Mouse (Mus musculus) forebrain, embryonic 16.5 days (tissue): ENCODE measurements at regions not wholly inside any gene's neighbourhood (a gene's known extent, or its start where the extent isn't known, plus 50 kb on each side); places are given as distances from the start of the nearest gene placed in this dataset.

Experiments used
- ATAC-seq: fragments of 200-750 bp; cut with Nextera tagmentation; 2 replicates; pipeline ENCODE4 v1.8.0; 2017; ENCODE audit warnings: mild to moderate bottlenecking, moderate library complexity
- H3K27ac ChIP-seq: fragments of 300-500 bp; sonication (generic); 2 replicates; pipeline ENCODE4 v1.5.1; 2014; ENCODE audit warnings: low read length, control low read depth
- H3K27me3 ChIP-seq: fragments of 300-500 bp; sonication (generic); replicated peaks from 2 replicates; pipeline ENCODE4 v1.6.1; 2014; ENCODE audit warnings: low read length; ENCODE audit not compliant: control insufficient read depth, insufficient read depth
- H3K36me3 ChIP-seq: fragments of 300-500 bp; sonication (generic); 2 replicates; pipeline ENCODE4 v1.6.1; 2014; ENCODE audit not compliant: control insufficient read depth, insufficient read depth
- H3K4me1 ChIP-seq: fragments of 300-500 bp; sonication (generic); replicated peaks from 2 replicates; pipeline ENCODE4 v1.6.1; 2014; ENCODE audit warnings: low read length; ENCODE audit not compliant: control insufficient read depth, insufficient read depth
- H3K4me2 ChIP-seq: fragments of 300-500 bp; sonication (generic); 2 replicates; pipeline ENCODE4 v1.6.1; 2014; ENCODE audit warnings: mild to moderate bottlenecking, low read length, control low read depth
- H3K4me3 ChIP-seq: fragments of 300-500 bp; sonication (generic); replicated peaks from 2 replicates; pipeline ENCODE4 v1.5.1; 2014; ENCODE audit warnings: mild to moderate bottlenecking, low read length, control low read depth
- H3K9ac ChIP-seq: fragments of 300-500 bp; sonication (generic); replicated peaks from 2 replicates; pipeline ENCODE4 v1.6.1; 2014; ENCODE audit warnings: low read depth, low read length, control low read depth
- H3K9me3 ChIP-seq: fragments of 300-500 bp; sonication (generic); 2 replicates; pipeline ENCODE4 v1.6.1; 2016; ENCODE audit warnings: low read length; ENCODE audit not compliant: control insufficient read depth
- WGBS: fragments of 180-500 bp; shearing (Covaris S2); extraction: QIAGEN DNeasy Blood & Tissue Kit; methylation state at CpG from one replicate; pipeline ENCODE4 v1.1.7; 2014; 5-methylcytosine and 5-hydroxymethylcytosine counted together

GRCm38 (mm10) chr1:167905424-167905823, 216.4 kb downstream of the Lmx1a start:
- 29% methylated on average over 3 of the region's 3 CpGs for WGBS
- peak; percentile 81 for ATAC-seq

GRCm38 (mm10) chr1:167912074-167912473, 223.0 kb downstream of the Lmx1a start:
- Histone ChIP-seq H3K36me3 (no peaks in the 10 kb centered on the region), H3K4me1 (peaks cover 3% of the 10 kb centered on the region; the same call in 1 of the 2 replicates), H3K4me2 (no peak overlapping the region), H3K27ac (no peak overlapping the region), H3K9me3 (no peaks in the 10 kb centered on the region), H3K4me3 (no peak overlapping the region), H3K9ac (no peak overlapping the region), H3K27me3 (no peaks in the 10 kb centered on the region)
- WGBS: 83% methylated on average over 3 of the region's 3 CpGs
- no peak for ATAC-seq

More at GRCm38 (mm10) chr1:167905424-167905823, 216.4 kb downstream of the Lmx1a start:
- Histone ChIP-seq H3K36me3 (no peaks in the 10 kb centered on the region), H3K9me3 (no peaks in the 10 kb centered on the region), H3K4me3 (no peak overlapping the region), H3K27ac (no peak overlapping the region), H3K4me2 (no peak overlapping the region), H3K4me1 (no peaks in the 10 kb centered on the region), H3K27me3 (no peaks in the 10 kb centered on the region), H3K9ac (no peak overlapping the region)

DNA sequence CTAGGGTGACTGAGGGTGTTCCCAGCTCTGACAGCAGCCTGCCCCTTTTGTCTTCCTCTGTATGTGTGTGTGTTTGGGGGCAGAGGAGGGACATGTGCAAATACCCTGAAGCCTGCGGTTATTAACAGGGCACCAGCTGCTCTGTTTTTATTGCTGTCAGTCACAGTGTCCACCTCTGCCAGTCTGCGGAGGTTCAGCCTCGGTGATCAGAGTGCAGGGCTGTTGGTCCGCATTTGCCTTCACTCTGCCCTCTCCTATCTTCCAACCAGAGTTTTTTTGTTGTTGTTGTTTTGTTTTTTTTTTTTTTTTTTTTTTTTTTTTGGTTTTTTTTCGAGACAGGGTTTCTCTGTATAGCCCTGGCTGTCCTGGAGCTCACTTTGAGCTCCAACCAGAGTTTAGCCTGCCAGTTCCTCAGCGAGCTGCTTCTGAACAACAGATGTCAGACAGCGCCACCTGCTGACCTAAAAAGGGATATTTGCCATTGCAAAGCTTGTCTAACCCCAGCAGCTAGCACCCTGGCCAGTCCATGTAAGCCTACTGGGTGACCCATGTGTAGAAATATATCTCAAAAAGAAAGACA, 226.0 kb downstream of the Lmx1a start:
- Histone ChIP-seq H3K9me3 (no peaks in the 10 kb centered on the region), H3K9ac (no peak overlapping the region), H3K27ac (no peak overlapping the region), H3K4me1 (peaks cover 3% of the 10 kb centered on the region; the same call in 1 of the 2 replicates), H3K36me3 (no peaks in the 10 kb centered on the region), H3K4me3 (no peak overlapping the region), H3K4me2 (no peak overlapping the region), H3K27me3 (no peaks in the 10 kb centered on the region)
- ATAC-seq: peak; percentile 87
- WGBS: 23% methylated on average over 7 of the region's 7 CpGs

DNA sequence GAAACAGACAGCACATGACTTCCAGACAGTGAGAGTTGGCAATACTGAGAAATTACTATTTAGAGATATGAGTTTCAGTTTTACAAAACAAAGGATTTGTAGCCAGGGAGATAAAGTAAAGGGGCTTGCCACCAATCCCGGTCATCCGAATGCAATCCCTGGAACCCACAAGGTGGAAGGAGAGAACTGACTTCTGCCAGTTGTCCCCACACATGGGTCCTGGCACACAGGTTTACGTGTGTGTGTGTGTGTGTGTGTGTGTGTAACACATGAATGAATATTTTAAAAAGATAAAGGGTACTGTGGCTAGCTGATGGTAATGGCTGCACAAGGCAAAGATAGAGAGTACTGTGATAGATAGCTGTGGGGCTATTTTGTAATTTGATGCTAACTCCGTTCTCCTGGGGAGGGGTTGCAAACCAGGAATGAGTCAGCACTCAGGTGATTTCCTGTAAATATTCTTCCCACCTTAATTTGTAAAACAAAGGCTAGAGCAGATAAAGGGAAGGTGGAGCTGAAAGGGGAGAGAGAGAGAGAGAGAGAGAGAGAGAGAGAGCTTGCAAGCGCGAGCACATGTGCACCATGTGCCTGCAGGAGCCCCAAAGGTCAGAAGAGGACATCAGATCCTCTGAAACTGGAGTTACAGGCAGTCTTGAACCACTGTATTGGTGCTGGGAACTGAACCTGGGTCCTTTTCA, 226.7 kb downstream of the Lmx1a start:
- no peak overlapping the region for H3K4me2 ChIP-seq
- no peaks in the 10 kb centered on the region for H3K9me3 ChIP-seq
- H3K36me3 ChIP-seq: no peaks in the 10 kb centered on the region
- WGBS: 61% methylated on average over 6 of the region's 6 CpGs
- H3K9ac ChIP-seq: no peak overlapping the region
- no peaks in the 10 kb centered on the region for H3K27me3 ChIP-seq
- 0 out of 2 replicates have a peak, but pooled peaks have one; percentile 15 for ATAC-seq
- peaks cover 3% of the 10 kb centered on the region; the same call in 1 of the 2 replicates for H3K4me1 ChIP-seq
- H3K27ac ChIP-seq: no peak overlapping the region
- no peak overlapping the region for H3K4me3 ChIP-seq

DNA sequence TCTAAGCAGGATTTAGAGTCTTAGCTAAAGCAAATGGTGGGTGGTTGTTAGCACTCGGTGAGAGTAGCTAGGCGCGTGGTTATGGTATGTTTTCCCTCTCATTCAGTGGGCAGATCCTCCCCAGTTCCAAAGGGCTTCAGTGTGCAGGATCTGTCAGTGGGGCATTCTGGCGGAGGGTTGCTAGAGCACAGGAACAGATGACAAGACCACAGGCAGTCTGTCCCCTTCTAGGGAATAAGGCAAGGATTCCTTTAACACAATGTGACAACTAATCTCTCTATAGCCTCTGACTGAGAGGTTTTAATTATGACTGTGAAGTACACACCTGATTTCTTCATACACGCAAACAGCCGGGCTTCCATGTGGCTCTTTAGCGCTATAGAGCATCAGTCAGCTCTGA, 233.9 kb downstream of the Lmx1a start:
- Histone ChIP-seq H3K9me3 (no peaks in the 10 kb centered on the region), H3K4me3 (no peak overlapping the region), H3K4me1 (peaks cover under 1% of the 10 kb centered on the region; the same call in 1 of the 2 replicates), H3K27ac (no peak overlapping the region), H3K36me3 (no peaks in the 10 kb centered on the region), H3K27me3 (no peaks in the 10 kb centered on the region), H3K4me2 (no peak overlapping the region), H3K9ac (no peak overlapping the region)
- ATAC-seq: no peak
- 85% methylated on average over 7 of the region's 7 CpGs for WGBS

DNA sequence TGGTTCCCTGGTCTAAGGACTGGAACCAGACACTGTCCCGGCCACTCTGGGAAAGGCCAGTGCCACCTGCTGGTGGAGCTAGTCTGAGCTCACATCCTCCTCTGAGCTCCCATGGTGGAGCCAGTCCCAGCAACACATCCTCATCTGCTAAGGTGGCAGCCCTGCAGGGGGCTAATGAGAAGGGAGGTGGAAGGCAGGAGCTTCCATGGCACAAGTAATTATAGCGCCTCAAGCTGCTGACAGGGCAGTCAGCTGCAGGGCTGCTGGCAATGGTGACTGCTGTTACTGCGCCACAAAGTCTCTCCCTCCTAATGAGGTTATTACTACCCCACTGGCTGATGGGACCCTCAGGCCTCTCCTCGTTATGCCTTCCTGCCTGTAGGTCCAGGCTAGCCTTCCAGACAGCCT, 239.0 kb downstream of the Lmx1a start:
- no peak overlapping the region for H3K27ac ChIP-seq
- peaks cover 11% of the 10 kb centered on the region for H3K4me1 ChIP-seq
- no peak overlapping the region for H3K4me3 ChIP-seq
- no peak overlapping the region for H3K4me2 ChIP-seq
- 16% methylated on average over 4 of the region's 4 CpGs for WGBS
- no peaks in the 10 kb centered on the region for H3K9me3 ChIP-seq
- no peaks in the 10 kb centered on the region for H3K27me3 ChIP-seq
- H3K36me3 ChIP-seq: no peaks in the 10 kb centered on the region
- ATAC-seq: peak; percentile 30
- H3K9ac ChIP-seq: no peak overlapping the region

DNA sequence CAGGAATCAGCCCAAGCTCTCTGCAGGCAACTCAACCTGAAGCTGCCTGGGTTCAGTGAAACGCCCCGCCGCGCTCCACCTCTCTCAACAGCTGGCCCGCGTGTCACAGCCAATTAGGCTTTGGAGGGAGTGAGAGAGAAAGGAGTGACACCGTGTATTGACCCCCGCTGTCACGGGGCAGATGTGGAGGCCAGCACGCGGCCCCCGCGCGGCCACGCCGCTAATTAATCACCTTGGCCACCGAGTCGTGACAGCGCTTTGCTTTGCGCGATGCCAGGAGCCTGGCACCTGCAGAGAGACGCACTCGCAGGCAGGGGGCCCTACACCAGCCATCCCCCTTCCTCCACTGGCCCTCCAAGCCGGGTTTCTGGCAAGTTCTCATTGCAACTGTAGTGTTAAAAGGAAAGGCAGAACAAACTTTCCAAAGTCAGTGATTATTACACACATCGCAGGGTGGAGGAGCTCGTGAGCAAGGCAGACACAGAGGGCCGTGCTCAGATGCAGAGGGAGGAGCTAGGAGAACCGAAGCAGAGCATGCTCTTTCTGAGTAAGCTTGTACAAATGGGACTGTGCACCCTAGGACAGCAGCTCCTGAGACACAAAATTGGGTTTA, 240.8 kb downstream of the Lmx1a start:
- H3K27ac ChIP-seq: no peak overlapping the region
- no peak overlapping the region for H3K9ac ChIP-seq

DNA sequence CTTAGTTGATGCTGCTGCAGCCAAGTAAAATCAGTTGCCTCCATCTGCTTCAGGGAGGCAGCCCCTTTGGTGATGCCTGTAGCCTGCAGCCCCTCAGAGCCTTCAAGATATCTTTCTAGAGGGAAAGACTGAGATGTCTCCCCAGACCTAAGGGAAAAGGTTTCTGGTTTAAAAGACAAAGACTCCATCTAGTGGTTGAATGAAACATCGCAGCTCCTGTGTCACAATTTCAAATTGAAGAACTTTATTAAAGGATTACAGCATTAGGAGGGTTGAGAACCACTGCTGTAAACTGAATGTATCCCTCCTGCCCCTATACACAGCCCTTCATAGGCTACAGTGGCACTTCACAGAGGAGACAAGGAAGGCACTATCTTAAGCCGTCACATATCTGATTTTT, 243.1 kb downstream of the Lmx1a start:
- Histone ChIP-seq H3K9ac (no peak overlapping the region), H3K27ac (no peak overlapping the region), H3K36me3 (no peaks in the 10 kb centered on the region), H3K4me3 (no peak overlapping the region), H3K4me1 (peaks cover 11% of the 10 kb centered on the region), H3K27me3 (no peaks in the 10 kb centered on the region), H3K4me2 (no peak overlapping the region), H3K9me3 (no peaks in the 10 kb centered on the region)
- WGBS: 43% methylated on average over 2 of the region's 2 CpGs
- ATAC-seq: 0 out of 2 replicates have a peak, but pooled peaks have one; percentile 16

More for the DNA sequence above, 240.8 kb downstream of the Lmx1a start:
- peak overlapping the region; percentile 67 for H3K4me2 ChIP-seq
- H3K4me3 ChIP-seq: peak overlapping the region; percentile 31
- peak; percentile 72 for ATAC-seq
- no peaks in the 10 kb centered on the region for H3K9me3 ChIP-seq
- WGBS: 0% methylated on average over 28 of the region's 28 CpGs
- H3K27me3 ChIP-seq: no peaks in the 10 kb centered on the region
- peaks cover 11% of the 10 kb centered on the region for H3K4me1 ChIP-seq
- no peaks in the 10 kb centered on the region for H3K36me3 ChIP-seq

GRCm38 (mm10) chr1:167936726-167937125, 247.7 kb downstream of the Lmx1a start:
- WGBS: 85% methylated on average over 4 of the region's 4 CpGs
- no peaks in the 10 kb centered on the region for H3K9me3 ChIP-seq
- H3K36me3 ChIP-seq: no peaks in the 10 kb centered on the region
- H3K4me2 ChIP-seq: no peak overlapping the region
- H3K27me3 ChIP-seq: no peaks in the 10 kb centered on the region
- no peaks in the 10 kb centered on the region for H3K4me1 ChIP-seq
- no peak overlapping the region for H3K4me3 ChIP-seq
- no peak for ATAC-seq
- no peak overlapping the region for H3K27ac ChIP-seq
- H3K9ac ChIP-seq: no peak overlapping the region
